Mouse (Mus musculus) hematopoietic stem cell, adult 5-6 weeks (primary cell): ENCODE measurements around the gene Tmem150b. TPM values are rescaled to one million over a fixed set of nuclear protein-coding genes. Genes with fewer than 3 reads are reported as not detected.

Experiments used
- ATAC-seq, 2 experiments: fragments of 125-278 bp in 1 of 2; replicated peaks in 1 of 2; 2 replicates each; pipeline ENCODE4 v1.8.0; 2016 to 2017; ENCODE audit warnings: inconsistent platforms in 2 of 2, mild to moderate bottlenecking in 2 of 2, moderate number of reproducible peaks in 2 of 2, low read depth in 1 of 2, moderate TSS enrichment in 1 of 2; ENCODE audit not compliant: low FRiP score in 2 of 2, poor library complexity in 2 of 2, severe bottlenecking in 2 of 2, insufficient read depth in 1 of 2, low TSS enrichment in 1 of 2
- total RNA-seq: library from RNA; stranded (forward); fragments of 172-1452, 232-1000 nt; gene quantifications from 2 replicates; pipeline ENCODE4 v1.2.3, GENCODE M21; 2017

Gene Tmem150b
- 5.0 and 7.3 TPM in 2 replicates for total RNA-seq

- peak; percentile 59 to 65 for ATAC-seq
Measured at GRCm38 (mm10) chr7:4725169-4725568, at the start of gene Tmem150b. Gene Tmem150b (minus strand): TSS chr7:4725249.

GRCm38 (mm10) chr7:4771202-4771601 is 46.2 kb upstream of the Tmem150b start, which contains the start of gene Fam71e2:
Gene Fam71e2 (minus strand): TSS chr7:4771302.
- no peak for ATAC-seq

GRCm38 (mm10) chr7:4764946-4765710 is 40.1 kb upstream of the Tmem150b start:
- no peak for ATAC-seq

- ATAC-seq: no peak
Measured at GRCm38 (mm10) chr7:4759670-4760069, 34.6 kb upstream of the Tmem150b start.

GRCm38 (mm10) chr7:4752821-4753570 is 27.9 kb upstream of the Tmem150b start, which contains the start of gene Cox6b2:
Gene Cox6b2 (minus strand): TSS chr7:4753094.
- ATAC-seq: peak; percentile 88 to 90

- peak; percentile 29 to 61; a peak in 3 of 4 replicates for ATAC-seq
Measured at GRCm38 (mm10) chr7:4751971-4752820, 27.1 kb upstream of the Tmem150b start.

- no peak for ATAC-seq
Measured at GRCm38 (mm10) chr7:4749169-4749568, 24.1 kb upstream of the Tmem150b start.

GRCm38 (mm10) chr7:4748321-4748720 is 23.3 kb upstream of the Tmem150b start:
- ATAC-seq: no peak

- ATAC-seq: no peak; a peak in 1 of 4 replicates
Measured at GRCm38 (mm10) chr7:4747156-4747899, 22.3 kb upstream of the Tmem150b start.

GRCm38 (mm10) chr7:4746326-4746980 is 21.4 kb upstream of the Tmem150b start:
- no peak for ATAC-seq

- no peak for ATAC-seq
Measured at GRCm38 (mm10) chr7:4744886-4745285, 19.8 kb upstream of the Tmem150b start.

- no peak for ATAC-seq
Measured at GRCm38 (mm10) chr7:4743354-4743753, 18.3 kb upstream of the Tmem150b start.

- no peak for ATAC-seq
Measured at GRCm38 (mm10) chr7:4742482-4742819, 17.4 kb upstream of the Tmem150b start.

GRCm38 (mm10) chr7:4741672-4742481 is 16.8 kb upstream of the Tmem150b start:
- no peak for ATAC-seq

- peak in 1 of 2 experiments; percentile 22; a peak in 1 of 4 replicates for ATAC-seq
Measured at GRCm38 (mm10) chr7:4741151-4741550, 16.1 kb upstream of the Tmem150b start.

GRCm38 (mm10) chr7:4740309-4740727 is 15.3 kb upstream of the Tmem150b start:
- ATAC-seq: no peak
